Mouse (Mus musculus) midbrain, embryonic 15.5 days (tissue): Measurements from ENCODE around the gene C1qtnf3. TPM values are rescaled to one million over a fixed set of nuclear protein-coding genes. Genes with fewer than 3 reads are reported as not detected.
"Not testable (repeated sequence)": the region's sequence is repeated elsewhere in the genome, so short reads cannot be mapped to it uniquely, and the experiment has no call there.

ENCODE experiments used
- ATAC-seq: fragments of 200-750 bp; cut with Nextera tagmentation; replicated peaks from 2 replicates; pipeline ENCODE4 v1.8.0; 2017; ENCODE audit warnings: moderate TSS enrichment
- H3K27ac ChIP-seq: fragments of 300-500 bp; sonication (generic); 2 replicates; pipeline ENCODE4 v1.5.1; 2015; ENCODE audit warnings: mild to moderate bottlenecking, inconsistent platforms
- H3K27me3 ChIP-seq: fragments of 300-500 bp; sonication (generic); replicated peaks from 2 replicates; pipeline ENCODE4 v1.6.1; 2015; ENCODE audit warnings: inconsistent platforms
- H3K36me3 ChIP-seq: fragments of 300-500 bp; sonication (generic); replicated peaks from 2 replicates; pipeline ENCODE4 v1.6.1; 2015; ENCODE audit warnings: inconsistent platforms
- H3K4me1 ChIP-seq: fragments of 300-500 bp; sonication (generic); 2 replicates; pipeline ENCODE4 v1.6.1; 2015; ENCODE audit warnings: inconsistent platforms
- H3K4me2 ChIP-seq: fragments of 300-500 bp; sonication (generic); 2 replicates; pipeline ENCODE4 v1.6.1; 2015; ENCODE audit warnings: inconsistent platforms, mild to moderate bottlenecking, moderate library complexity
- H3K4me3 ChIP-seq: fragments of 300-500 bp; sonication (generic); 2 replicates; pipeline ENCODE4 v1.5.1; 2015; ENCODE audit warnings: mild to moderate bottlenecking, inconsistent platforms
- H3K9ac ChIP-seq: fragments of 300-500 bp; sonication (generic); 2 replicates; pipeline ENCODE4 v1.6.1; 2015; ENCODE audit warnings: mild to moderate bottlenecking, inconsistent platforms
- H3K9me3 ChIP-seq: fragments of 300-500 bp; sonication (generic); 2 replicates; pipeline ENCODE4 v1.6.1; 2016; ENCODE audit warnings: inconsistent platforms
- WGBS: fragments of 180-500 bp; shearing (Covaris S2); methylation state at CpG from one replicate; pipeline ENCODE4 v1.1.7; 2015; ENCODE audit warnings: mixed read lengths; 5-methylcytosine and 5-hydroxymethylcytosine counted together
- polyA plus RNA-seq: library from polyadenylated mRNA; unstranded; fragments of >200 nt; fragmentation: Nextera tagmentation; extraction: Ambion mirVana; gene quantifications from 2 replicates; pipeline ENCODE4 v1.2.1, GENCODE M21; 2015

The C1qtnf3 gene
- polyA plus RNA-seq, 1 experiment from 2014 or later: 0.93 TPM

GRCm38 (mm10) chr15:10969439-10969838 is 17.3 kb downstream of the C1qtnf3 start:
- no peak overlapping the region for H3K4me3 ChIP-seq
- H3K9me3 ChIP-seq: no peaks in the 10 kb centered on the region
- H3K27ac ChIP-seq: no peak overlapping the region
- no peaks in the 10 kb centered on the region for H3K4me1 ChIP-seq
- H3K4me2 ChIP-seq: no peak overlapping the region
- no peaks in the 10 kb centered on the region for H3K27me3 ChIP-seq
- 74% methylated on average over 3 of the region's 3 CpGs for WGBS
- H3K9ac ChIP-seq: no peak overlapping the region
- ATAC-seq: no peak
- H3K36me3 ChIP-seq: no peaks in the 10 kb centered on the region

GRCm38 (mm10) chr15:10970777-10971176 is 18.6 kb downstream of the C1qtnf3 start:
- Histone ChIP-seq H3K4me2 (no peak overlapping the region), H3K4me1 (no peaks in the 10 kb centered on the region), H3K27me3 (no peaks in the 10 kb centered on the region), H3K36me3 (no peaks in the 10 kb centered on the region), H3K9me3 (no peaks in the 10 kb centered on the region), H3K9ac (no peak overlapping the region), H3K4me3 (no peak overlapping the region), H3K27ac (no peak overlapping the region)
- WGBS: 85% methylated on average over 5 of the region's 5 CpGs
- ATAC-seq: no peak

- H3K9ac ChIP-seq: no peak overlapping the region
- H3K4me2 ChIP-seq: no peak overlapping the region
- H3K36me3 ChIP-seq: no peaks in the 10 kb centered on the region
- H3K4me1 ChIP-seq: peaks cover 7% of the 10 kb centered on the region
- H3K4me3 ChIP-seq: no peak overlapping the region
- ATAC-seq: no peak
- no peak overlapping the region for H3K27ac ChIP-seq
- H3K9me3 ChIP-seq: no peaks in the 10 kb centered on the region
- H3K27me3 ChIP-seq: no peaks in the 10 kb centered on the region
Observed at GRCm38 (mm10) chr15:10977151-10977550, 25.0 kb downstream of the C1qtnf3 start.

GRCm38 (mm10) chr15:10980712-10981111 is 28.6 kb downstream of the C1qtnf3 start:
- Histone ChIP-seq H3K4me3 (peak overlapping the region; percentile 60; the same call in 1 of the 2 replicates), H3K4me2 (peak overlapping the region; percentile 54), H3K36me3 (no peaks in the 10 kb centered on the region), H3K9me3 (no peaks in the 10 kb centered on the region), H3K27ac (no peak overlapping the region), H3K9ac (no peak overlapping the region), H3K27me3 (no peaks in the 10 kb centered on the region), H3K4me1 (peaks cover 11% of the 10 kb centered on the region)
- no peak for ATAC-seq
- WGBS: 62% methylated on average over 2 of the region's 2 CpGs

GRCm38 (mm10) chr15:10981377-10982063 is 29.4 kb downstream of the C1qtnf3 start, which contains the start of gene Amacr:
Gene Amacr, plus strand, starts transcription at chr15:10981756.
- Histone ChIP-seq H3K27me3 (no peaks in the 10 kb centered on the region), H3K27ac (peak within 1 kb of the TSS; percentile 91), H3K4me2 (peak within 1 kb of the TSS; percentile 54), H3K4me3 (peak within 1 kb of the TSS; percentile 60), H3K36me3 (no peaks in the 10 kb centered on the region), H3K9ac (peak within 1 kb of the TSS; percentile 65), H3K4me1 (peaks cover 11% of the 10 kb centered on the region), H3K9me3 (no peaks in the 10 kb centered on the region)
- under 1% methylated on average over 52 of the region's 52 CpGs for WGBS
- ATAC-seq: peak; percentile 100

- WGBS: 5% methylated on average over 6 of the region's 6 CpGs
- peak overlapping the region; percentile 60 for H3K4me3 ChIP-seq
Observed at GRCm38 (mm10) chr15:10982064-10982435, 29.9 kb downstream of the C1qtnf3 start.

GRCm38 (mm10) chr15:10985756-10986155 is 33.6 kb downstream of the C1qtnf3 start:
- Histone ChIP-seq H3K36me3 (no peaks in the 10 kb centered on the region), H3K4me2 (no peak overlapping the region), H3K27ac (no peak overlapping the region), H3K4me1 (peaks cover 11% of the 10 kb centered on the region), H3K4me3 (no peak overlapping the region), H3K27me3 (no peaks in the 10 kb centered on the region), H3K9ac (no peak overlapping the region), H3K9me3 (no peaks in the 10 kb centered on the region)
- no peak for ATAC-seq
- 83% methylated on average over 6 of the region's 6 CpGs for WGBS

More at GRCm38 (mm10) chr15:10982064-10982435, 29.9 kb downstream of the C1qtnf3 start:
- peak; percentile 55; the same call in 1 of the 2 replicates for ATAC-seq
- Histone ChIP-seq H3K27ac (peak overlapping the region; percentile 91), H3K4me1 (peaks cover 11% of the 10 kb centered on the region), H3K27me3 (no peaks in the 10 kb centered on the region), H3K9ac (peak overlapping the region; percentile 65), H3K9me3 (no peaks in the 10 kb centered on the region), H3K4me2 (peak overlapping the region; percentile 54), H3K36me3 (no peaks in the 10 kb centered on the region)

- not testable (repeated sequence) for H3K4me2 ChIP-seq, H3K27me3 ChIP-seq, ATAC-seq, H3K4me3 ChIP-seq, H3K9me3 ChIP-seq, H3K4me1 ChIP-seq, H3K36me3 ChIP-seq, H3K9ac ChIP-seq, H3K27ac ChIP-seq
- WGBS: 67% methylated on average over 2 of the region's 2 CpGs
Observed at GRCm38 (mm10) chr15:10986477-10986876, 34.3 kb downstream of the C1qtnf3 start.

GRCm38 (mm10) chr15:10990411-10990810 is 38.3 kb downstream of the C1qtnf3 start:
- no peak overlapping the region for H3K27ac ChIP-seq
- no peaks in the 10 kb centered on the region for H3K36me3 ChIP-seq
- H3K9me3 ChIP-seq: no peaks in the 10 kb centered on the region
- H3K4me2 ChIP-seq: no peak overlapping the region
- no peaks in the 10 kb centered on the region for H3K4me1 ChIP-seq
- ATAC-seq: no peak
- no peak overlapping the region for H3K9ac ChIP-seq
- WGBS: 76% methylated on average over 2 of the region's 2 CpGs
- H3K4me3 ChIP-seq: no peak overlapping the region
- H3K27me3 ChIP-seq: no peaks in the 10 kb centered on the region

- H3K27ac ChIP-seq: no peak overlapping the region
- H3K36me3 ChIP-seq: no peaks in the 10 kb centered on the region
- no peaks in the 10 kb centered on the region for H3K4me1 ChIP-seq
- 100% methylated on average over 1 of the region's 1 CpGs for WGBS
- no peaks in the 10 kb centered on the region for H3K9me3 ChIP-seq
- no peak overlapping the region for H3K4me2 ChIP-seq
- no peak overlapping the region for H3K4me3 ChIP-seq
- no peak overlapping the region for H3K9ac ChIP-seq
- no peak for ATAC-seq
- no peaks in the 10 kb centered on the region for H3K27me3 ChIP-seq
Observed at GRCm38 (mm10) chr15:10991566-10991965, 39.4 kb downstream of the C1qtnf3 start.

- H3K4me2 ChIP-seq: no peak overlapping the region
- WGBS: 53% methylated on average over 5 of the region's 5 CpGs
- H3K9me3 ChIP-seq: no peaks in the 10 kb centered on the region
- no peak overlapping the region for H3K9ac ChIP-seq
- no peaks in the 10 kb centered on the region for H3K4me1 ChIP-seq
- H3K4me3 ChIP-seq: no peak overlapping the region
- H3K27ac ChIP-seq: no peak overlapping the region
- no peaks in the 10 kb centered on the region for H3K27me3 ChIP-seq
- H3K36me3 ChIP-seq: no peaks in the 10 kb centered on the region
- ATAC-seq: peak; percentile 67; the same call in 1 of the 2 replicates
Observed at GRCm38 (mm10) chr15:10999832-11000231, 47.7 kb downstream of the C1qtnf3 start.

- H3K9ac ChIP-seq: no peak within 1 kb of the TSS
- no peak within 1 kb of the TSS for H3K4me3 ChIP-seq
- H3K27ac ChIP-seq: no peak within 1 kb of the TSS
- H3K4me2 ChIP-seq: no peak within 1 kb of the TSS
- H3K27me3 ChIP-seq: no peaks in the 10 kb centered on the region
- no peaks in the 10 kb centered on the region for H3K9me3 ChIP-seq
- no peaks in the 10 kb centered on the region for H3K36me3 ChIP-seq
- no peak for ATAC-seq
- WGBS: 42% methylated on average over 7 of the region's 7 CpGs
- H3K4me1 ChIP-seq: no peaks in the 10 kb centered on the region
Observed at GRCm38 (mm10) chr15:11000421-11000820, 48.3 kb downstream of the C1qtnf3 start, which contains the start of gene Slc45a2. Gene Slc45a2, plus strand, starts transcription at chr15:11000721.

- no peaks in the 10 kb centered on the region for H3K27me3 ChIP-seq
- no peak for ATAC-seq
- H3K4me2 ChIP-seq: no peak overlapping the region
- no peaks in the 10 kb centered on the region for H3K4me1 ChIP-seq
- no peaks in the 10 kb centered on the region for H3K9me3 ChIP-seq
- H3K4me3 ChIP-seq: no peak overlapping the region
- H3K27ac ChIP-seq: no peak overlapping the region
- H3K9ac ChIP-seq: no peak overlapping the region
- H3K36me3 ChIP-seq: no peaks in the 10 kb centered on the region
- WGBS: 86% methylated on average over 4 of the region's 4 CpGs
Observed at GRCm38 (mm10) chr15:11003791-11004190, 51.7 kb downstream of the C1qtnf3 start.
